Mouse (Mus musculus) heart, postnatal 4 days (tissue): Measurements from ENCODE around the gene Cmtm2a. TPM values are rescaled to one million over a fixed set of nuclear protein-coding genes. Genes with fewer than 3 reads are reported as not detected.
"Not testable (repeated sequence)": the region's sequence is repeated elsewhere in the genome, so short reads cannot be mapped to it uniquely, and the experiment has no call there.

Experiments used
- DNase-seq: peaks from one replicate; pipeline ENCODE4 v3.0.0; 2021
- total RNA-seq, 2 experiments: library from RNA; stranded (reverse); gene quantifications; 2 replicates each; pipeline ENCODE4 v1.2.3; 2021

Gene Cmtm2a
- total RNA-seq, 2 experiments from 2014 or later, result not detected

DNA sequence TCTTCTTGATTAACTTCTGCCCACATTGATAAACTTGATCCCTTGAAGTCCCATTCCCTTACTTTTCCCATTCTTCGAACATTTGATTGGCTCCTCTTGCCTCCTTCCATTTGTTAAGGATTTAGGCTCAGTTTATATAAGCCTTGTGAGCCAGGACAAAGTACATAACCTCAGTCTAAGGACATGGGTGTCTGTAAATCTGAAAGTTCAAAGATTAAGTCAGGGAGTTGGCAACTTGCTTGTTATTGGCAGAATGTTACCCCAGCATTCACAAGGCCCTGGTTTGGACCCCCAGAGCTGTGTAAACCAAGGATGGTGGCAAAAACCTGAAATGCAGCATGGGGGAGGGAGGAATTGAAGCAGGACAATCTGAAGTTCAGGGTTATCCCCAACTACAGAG, 1.4 kb upstream of the Cmtm2a start:
- DNase-seq, result no peak

- no peak for DNase-seq
Observed at GRCm38 (mm10) chr8:104268937-104269440, 24.0 kb downstream of the Cmtm2a start.

DNA sequence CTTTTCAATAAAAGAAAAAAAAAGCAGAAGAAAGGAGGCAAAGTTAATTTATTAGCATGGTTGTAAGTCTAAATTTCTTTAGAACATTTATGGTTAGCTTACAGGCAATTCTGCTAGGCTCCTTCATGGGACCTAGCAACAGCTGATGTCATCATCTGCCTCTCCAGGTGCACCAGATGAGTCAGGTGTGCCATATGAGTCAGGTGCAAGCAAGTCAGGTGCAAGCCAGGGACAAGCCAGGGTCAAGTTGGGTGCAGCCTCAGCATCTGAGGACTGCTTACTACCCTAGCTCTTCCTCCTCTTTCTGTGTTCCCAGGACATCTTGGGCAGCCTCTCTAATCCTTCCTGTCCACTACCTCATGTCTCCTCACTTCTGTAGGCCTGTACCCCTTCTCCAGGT, 24.6 kb downstream of the Cmtm2a start:
- DNase-seq, result no peak

- not testable (repeated sequence) for DNase-seq
Observed at GRCm38 (mm10) chr8:104264271-104264935, 28.6 kb downstream of the Cmtm2a start.

GRCm38 (mm10) chr8:104261802-104262201, 31.2 kb downstream of the Cmtm2a start:
- not testable (repeated sequence) for DNase-seq

GRCm38 (mm10) chr8:104253016-104253415, 40.0 kb downstream of the Cmtm2a start:
- no peak for DNase-seq

- no peak for DNase-seq
Observed at GRCm38 (mm10) chr8:104251461-104251860, 41.5 kb downstream of the Cmtm2a start.

DNA sequence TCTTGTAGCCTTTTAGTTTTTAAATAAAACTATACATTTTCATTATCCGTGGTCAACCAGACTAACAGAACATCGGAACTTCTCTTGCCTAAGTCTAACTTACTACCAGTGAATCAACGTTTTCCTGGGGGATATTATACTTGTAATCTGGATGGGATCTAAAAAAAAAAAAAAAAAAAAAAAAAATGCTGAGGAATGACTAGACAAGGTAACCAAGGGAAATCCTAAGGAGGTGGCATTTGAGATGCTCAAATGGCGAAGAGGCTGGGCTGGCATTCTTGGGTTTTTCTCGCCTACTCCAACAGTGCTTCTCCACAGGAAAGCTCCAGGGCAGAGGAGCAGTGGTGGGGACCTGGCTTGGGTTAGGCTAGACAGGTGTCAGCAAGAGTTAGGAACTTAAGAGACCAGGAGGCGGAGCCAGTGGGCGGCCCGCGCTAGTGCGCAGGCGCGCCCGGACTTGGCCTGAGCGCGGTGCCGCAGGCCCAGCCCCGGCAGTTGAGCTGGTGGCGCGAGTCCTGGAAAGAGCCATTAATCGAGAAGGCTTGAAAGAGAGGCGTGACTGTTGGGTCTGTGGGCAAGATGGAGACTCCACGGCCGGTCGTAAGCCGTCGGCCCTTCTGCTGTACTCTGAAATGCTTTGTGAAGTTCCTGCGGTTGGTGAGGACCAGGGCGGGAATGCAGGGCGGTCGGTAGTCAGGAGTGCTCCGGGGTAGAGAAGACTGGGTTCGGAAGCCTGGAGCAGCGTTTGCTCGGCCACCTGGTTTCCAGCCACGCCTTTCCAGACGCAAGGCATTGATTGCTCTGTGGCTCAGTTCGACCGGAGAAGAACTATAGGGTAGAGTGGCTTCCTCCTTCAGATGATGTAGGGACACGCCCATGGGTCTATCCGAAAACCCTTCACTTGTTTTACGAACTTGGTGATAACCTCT, 42.3 kb downstream of the Cmtm2a start, which contains the start of gene Cklf:
TSS of gene Cklf (plus strand) at position 423 of the 929 bp plus-strand sequence.
- DNase-seq, result peak; percentile 85

DNA sequence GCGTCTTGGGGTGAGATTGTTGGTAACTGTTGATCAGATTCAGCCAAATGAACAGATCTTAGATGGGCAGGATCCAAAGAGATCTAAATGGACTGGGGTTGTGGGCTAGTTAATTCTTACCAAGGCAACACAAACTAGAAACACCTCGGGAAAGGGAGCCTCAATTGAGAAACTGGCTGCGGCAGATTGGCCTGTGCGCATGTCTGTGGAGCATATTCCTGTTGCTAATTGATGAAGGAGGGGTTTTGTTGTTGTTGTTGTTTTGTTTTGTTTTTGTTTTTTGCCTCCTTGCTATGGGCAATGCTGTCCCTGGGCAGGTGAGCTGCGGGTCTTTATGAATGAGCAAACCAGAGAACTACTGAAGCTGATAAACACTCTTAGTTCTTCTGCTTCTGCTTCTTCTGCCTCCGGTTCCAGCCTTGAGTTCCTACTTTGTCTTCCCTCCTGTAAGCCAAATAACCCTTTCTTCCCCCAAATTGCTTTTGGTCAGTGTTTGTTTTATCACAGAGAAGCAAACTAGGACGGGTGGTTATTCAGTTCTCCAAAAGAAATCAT, 43.5 kb downstream of the Cmtm2a start:
- no peak for DNase-seq

GRCm38 (mm10) chr8:104248276-104248675, 44.7 kb downstream of the Cmtm2a start, which contains the start of gene Tk2:
Gene Tk2 (minus strand): TSS chr8:104248558.
- peak; percentile 82 for DNase-seq

GRCm38 (mm10) chr8:104247908-104248275, 45.1 kb downstream of the Cmtm2a start:
- no peak for DNase-seq

GRCm38 (mm10) chr8:104247054-104247907, 45.7 kb downstream of the Cmtm2a start:
- no peak for DNase-seq

GRCm38 (mm10) chr8:104246621-104247020, 46.4 kb downstream of the Cmtm2a start:
- no peak for DNase-seq

DNA sequence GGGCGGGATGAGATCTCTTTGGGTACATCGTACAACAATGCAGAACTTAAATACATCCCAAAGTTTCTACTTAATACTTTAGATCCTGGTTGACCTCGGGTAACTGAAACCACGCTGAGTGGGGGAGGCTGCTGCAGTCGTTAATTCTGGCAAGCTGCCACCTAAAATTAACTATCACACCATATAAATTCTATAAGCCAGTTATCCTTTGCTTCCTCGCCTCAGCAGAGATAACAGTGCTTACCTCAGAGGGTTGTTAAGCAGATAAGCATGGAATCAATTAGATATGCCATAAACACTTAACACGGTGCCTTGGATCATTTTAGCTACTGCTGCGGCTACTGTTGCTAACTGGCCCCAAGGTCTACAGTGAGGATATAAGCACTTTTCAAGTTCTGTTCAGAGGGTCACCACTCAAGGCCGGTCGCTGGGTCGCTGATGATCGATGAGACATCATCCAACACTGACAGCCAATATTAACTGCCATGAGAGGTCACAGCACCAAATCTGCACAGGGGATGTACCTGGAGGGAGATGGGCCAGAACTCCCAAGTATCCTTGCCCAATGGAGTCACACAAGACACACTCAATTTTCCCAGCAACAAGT, 50.8 kb downstream of the Cmtm2a start:
- DNase-seq, result no peak

- no peak for DNase-seq
Observed at GRCm38 (mm10) chr8:104239418-104239861, 53.5 kb downstream of the Cmtm2a start.

DNA sequence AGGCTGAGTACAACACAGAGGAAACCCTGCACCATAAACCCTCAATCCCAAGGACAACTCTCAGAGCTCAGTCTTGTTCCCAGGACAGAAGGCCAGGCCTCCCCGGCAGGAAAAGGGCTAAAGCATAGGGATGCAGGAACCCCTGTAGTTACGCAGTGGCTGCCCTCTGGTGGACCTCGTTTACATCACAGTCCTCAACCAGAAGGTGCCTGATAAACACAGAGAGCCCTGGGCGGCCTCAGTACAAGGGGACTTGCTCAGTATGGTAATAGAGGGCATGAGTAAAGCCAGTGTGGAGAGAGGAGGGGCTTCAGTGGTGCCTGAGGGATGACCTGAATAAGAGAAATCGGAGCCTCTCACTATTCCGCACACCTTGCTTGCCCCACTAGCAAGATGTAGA, 58.4 kb downstream of the Cmtm2a start:
- DNase-seq, result peak; percentile 18

GRCm38 (mm10) chr8:104232919-104233318, 60.1 kb downstream of the Cmtm2a start:
- DNase-seq, result no peak

- no peak for DNase-seq
Observed at GRCm38 (mm10) chr8:104232039-104232438, 60.9 kb downstream of the Cmtm2a start.
